Mouse (Mus musculus): ENCODE measurements around the gene Ugt2a1.
"Not testable (repeated sequence)": the region's sequence is repeated elsewhere in the genome, so short reads cannot be mapped to it uniquely, and the experiment has no call there.

Ugt2a1 gene

GRCm38 (mm10) chr5:87490771-87491170, at the start of gene Ugt2a1:
Ugt2a1 (minus strand) TSS chr5:87490871.
- in situ Hi-C loops (cut with MboI) = no loop called here

DNA sequence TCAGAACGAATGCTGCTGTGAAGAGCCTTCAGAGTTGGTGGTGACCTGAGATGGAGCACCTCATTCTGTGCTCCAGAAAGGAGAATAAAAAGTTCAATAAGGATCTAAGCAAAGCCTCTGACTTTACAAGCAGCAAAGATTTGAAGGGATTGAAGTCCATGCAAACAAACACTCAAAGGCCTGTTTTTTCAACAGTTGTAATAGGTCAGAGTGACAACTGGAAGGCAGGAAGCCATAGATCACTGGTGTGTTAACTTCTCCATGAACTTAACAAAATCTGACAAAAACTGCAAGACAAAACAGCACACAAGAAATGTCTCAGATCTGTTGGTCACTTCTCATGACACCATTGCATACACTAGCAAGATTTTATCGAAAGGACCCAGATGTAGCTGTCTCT, 47.4 kb upstream of the Ugt2a1 start, which contains the start of gene Sult1b1:
Gene Sult1b1 (minus strand): TSS at position 85 of the 400 bp plus-strand sequence.
- in situ Hi-C loops (cut with MboI) = no loop called here

GRCm38 (mm10) chr5:87535994-87536644, 45.4 kb upstream of the Ugt2a1 start:
- in situ Hi-C loops (cut with MboI) = no loop called here

GRCm38 (mm10) chr5:87532288-87532687, 41.6 kb upstream of the Ugt2a1 start:
- in situ Hi-C loops (cut with MboI) = no loop called here

DNA sequence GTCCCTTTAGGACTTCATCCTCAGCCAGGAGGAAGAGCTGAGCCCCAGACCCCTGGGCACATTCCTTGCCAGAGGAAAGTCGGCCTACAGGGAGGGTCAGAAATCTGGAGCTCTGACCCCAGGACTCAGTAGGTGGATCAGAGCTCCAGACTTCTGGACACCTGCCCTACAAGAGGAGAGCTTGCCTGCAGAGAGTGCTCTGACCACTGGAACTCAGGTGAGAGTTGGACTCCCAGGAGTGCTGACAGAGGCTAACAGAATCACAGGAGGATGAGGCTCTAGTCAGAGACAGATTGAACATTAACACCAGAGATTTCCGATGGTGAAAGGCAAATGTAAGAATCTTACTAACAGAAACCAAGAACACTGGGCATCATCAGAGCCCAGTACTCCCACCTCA, 32.9 kb upstream of the Ugt2a1 start:
- in situ Hi-C loops (cut with MboI) = not testable (repeated sequence)

DNA sequence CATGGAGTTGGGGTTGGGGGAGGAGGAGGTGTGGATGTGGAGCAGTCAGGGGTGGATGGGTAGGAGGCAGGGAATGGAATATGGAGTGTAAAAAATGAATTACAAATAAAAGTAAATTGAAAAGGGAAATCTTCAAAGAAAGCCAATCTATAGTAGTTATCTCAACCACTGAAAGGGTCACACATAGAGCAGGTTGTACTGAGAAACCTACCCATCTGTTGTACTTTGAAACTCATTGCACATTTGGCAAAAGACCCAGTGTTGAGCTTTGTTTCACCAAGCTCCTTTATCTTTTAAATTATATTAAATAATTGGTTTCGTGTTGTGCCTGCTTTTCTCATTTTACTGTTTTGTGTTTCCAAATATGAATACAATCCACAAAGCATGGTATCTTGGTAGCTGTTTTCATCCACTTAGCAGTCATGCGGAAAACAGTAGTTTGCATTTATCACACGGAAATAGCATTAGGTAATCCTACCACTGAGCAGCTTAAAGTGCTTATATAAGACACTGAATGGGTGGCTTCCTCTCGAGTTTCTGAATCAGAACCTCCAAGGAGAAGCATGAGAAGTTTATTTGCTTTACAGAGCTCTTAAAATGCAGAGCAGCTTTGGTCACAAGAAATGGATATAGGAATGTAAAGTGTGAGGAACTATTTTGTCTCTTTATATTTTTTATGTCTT, 15.2 kb upstream of the Ugt2a1 start:
- in situ Hi-C loops (cut with MboI) = no loop called here

GRCm38 (mm10) chr5:87502687-87503086, 12.0 kb upstream of the Ugt2a1 start:
- in situ Hi-C loops (cut with MboI) = no loop called here

DNA sequence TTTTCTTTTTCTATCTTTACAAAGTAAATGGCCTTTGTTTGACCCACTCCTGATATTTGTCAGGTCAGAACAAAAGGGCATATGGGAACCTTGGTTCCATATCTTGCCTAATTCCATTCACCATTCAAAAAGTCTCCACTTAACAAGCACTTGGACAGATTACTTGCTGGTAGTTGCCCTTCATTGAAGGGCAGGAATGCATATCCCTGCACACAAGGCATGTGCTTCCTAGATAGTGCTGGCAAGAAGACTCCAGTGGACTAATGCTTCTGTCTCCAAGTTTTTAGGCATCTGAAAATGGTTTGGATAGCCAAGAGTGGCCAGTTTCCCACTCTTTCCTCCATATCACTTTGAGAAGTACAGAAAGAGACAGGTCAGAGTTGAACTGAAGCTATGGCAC, 8.7 kb upstream of the Ugt2a1 start:
- in situ Hi-C loops (cut with MboI) = no loop called here

GRCm38 (mm10) chr5:87498936-87499335, 8.3 kb upstream of the Ugt2a1 start:
- in situ Hi-C loops (cut with MboI) = no loop called here

DNA sequence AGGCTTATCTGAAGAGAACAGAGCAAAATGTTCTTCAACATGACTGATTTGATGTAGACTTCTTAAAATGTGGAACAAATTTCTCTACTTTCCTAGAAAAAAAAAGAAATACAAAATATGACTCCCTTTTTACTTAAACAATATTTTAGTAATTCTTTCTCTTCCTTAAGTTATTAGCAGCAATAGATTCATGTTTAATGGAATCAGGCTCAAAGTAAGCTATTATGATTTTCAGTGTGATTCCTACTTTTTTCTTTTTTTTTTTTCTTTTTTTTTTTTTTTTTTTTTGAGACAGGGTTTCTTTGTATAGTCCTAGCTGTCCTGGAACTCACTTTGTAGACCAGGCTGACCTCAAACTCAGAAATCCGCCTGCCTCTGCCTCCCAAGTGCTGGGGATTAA, 4.0 kb downstream of the Ugt2a1 start, which contains the start of gene Gm43638:
Gene Gm43638 (minus strand): TSS at position 101 of the 400 bp plus-strand sequence.
- in situ Hi-C loops (cut with MboI) = not testable (repeated sequence)

GRCm38 (mm10) chr5:87482160-87482559, 8.5 kb downstream of the Ugt2a1 start, which contains the start of gene Ugt2a2:
Ugt2a2 (minus strand) TSS chr5:87482260.
- in situ Hi-C loops (cut with MboI) = no loop called here

GRCm38 (mm10) chr5:87458810-87459209, 31.9 kb downstream of the Ugt2a1 start:
- in situ Hi-C loops (cut with MboI) = no loop called here

GRCm38 (mm10) chr5:87457701-87458100, 33.0 kb downstream of the Ugt2a1 start:
- in situ Hi-C loops (cut with MboI) = no loop called here

GRCm38 (mm10) chr5:87456216-87456850, 34.3 kb downstream of the Ugt2a1 start:
- in situ Hi-C loops (cut with MboI) = no loop called here

GRCm38 (mm10) chr5:87455519-87455918, 35.2 kb downstream of the Ugt2a1 start:
- in situ Hi-C loops (cut with MboI) = no loop called here

DNA sequence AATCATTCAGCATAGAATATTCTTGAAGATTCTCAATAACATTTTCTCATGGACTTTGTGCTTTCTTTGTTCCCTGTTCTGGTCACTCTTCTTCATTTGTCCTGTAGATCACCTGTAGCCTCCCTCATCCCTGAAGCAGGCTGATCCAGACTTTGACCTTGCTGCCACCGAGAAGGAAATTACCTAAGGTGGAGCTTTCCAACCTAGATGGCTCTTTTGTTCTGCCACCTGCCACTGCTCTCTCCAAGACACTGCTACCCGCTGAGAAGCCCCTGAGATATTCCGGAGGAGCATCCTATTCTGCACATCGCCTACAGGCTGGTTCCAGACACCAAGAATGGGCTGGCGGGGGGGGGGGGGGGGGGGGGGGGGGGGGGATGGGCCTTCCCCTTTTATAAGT, 38.2 kb downstream of the Ugt2a1 start:
- in situ Hi-C loops (cut with MboI) = not testable (repeated sequence)

GRCm38 (mm10) chr5:87436264-87436663, 54.4 kb downstream of the Ugt2a1 start:
- in situ Hi-C loops (cut with MboI) = no loop called here

DNA sequence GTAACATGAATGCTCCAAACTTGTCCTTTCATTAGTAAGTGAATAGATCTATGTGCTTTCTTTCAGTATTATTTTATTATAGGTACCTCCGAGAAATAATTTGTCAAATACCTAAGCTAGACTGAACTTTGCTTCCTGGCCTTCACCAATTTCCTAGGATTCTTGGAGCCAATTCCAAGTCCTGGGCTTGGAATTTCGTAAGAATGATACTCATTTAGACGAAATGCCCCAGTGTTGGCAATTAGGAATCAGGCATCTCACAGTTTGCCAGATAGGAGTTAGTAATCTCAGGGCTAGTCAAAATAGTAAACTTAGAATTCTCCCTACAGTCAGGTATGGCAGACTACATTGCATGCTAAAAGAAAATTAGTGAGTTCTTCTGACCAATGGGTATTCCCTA, 65.0 kb downstream of the Ugt2a1 start:
- in situ Hi-C loops (cut with MboI) = no loop called here

DNA sequence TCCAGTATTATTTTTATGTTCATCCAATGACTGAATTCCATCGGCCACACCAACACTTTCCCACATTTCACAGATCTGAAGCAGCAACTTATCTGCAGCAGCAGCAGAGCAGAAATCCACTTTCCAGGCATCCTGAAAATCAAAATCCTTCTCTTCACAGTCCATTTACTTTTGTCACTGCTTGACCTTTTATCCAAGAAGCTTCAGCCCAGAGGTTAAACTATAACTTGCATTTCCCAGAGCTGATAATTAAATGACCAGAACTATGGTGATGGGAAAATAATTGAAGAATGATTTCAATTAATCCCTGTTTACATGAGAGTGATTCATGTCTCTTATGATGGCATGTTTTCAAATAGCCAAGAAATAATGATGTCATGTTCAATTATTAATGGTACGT, 66.6 kb downstream of the Ugt2a1 start, which contains the start of gene Ugt2b38:
Gene Ugt2b38 (minus strand): TSS at position 163 of the 400 bp plus-strand sequence.
- in situ Hi-C loops (cut with MboI) = not testable (repeated sequence)
